ENCODE assay signal across 8 mouse cellular contexts in genomic region chr10:79766508-79767325, GRCm38 (mm10). TPM values are rescaled to one million over a fixed set of nuclear protein-coding genes. Genes with fewer than 3 reads are reported as not detected.
DNase-seq lines count a peak whose midpoint lies in the region; ATAC-seq and TF ChIP-seq lines count a peak whose summit lies in the region.

TSS of gene Rnf126 (minus strand) at chr10:79766952.

- DNase-seq in A20 (ENCODE audit: low read depth, low spot score) = peak; percentile 100
- DNase-seq in heart, adult 9 months (ENCODE audit: low spot score in 2 of 2) = peak; percentile 99
- DNase-seq in monocyte, adult 2 months (ENCODE audit: low read depth in 1 of 2, low spot score in 2 of 2) = peak; percentile 99 to 100
- DNase-seq in spleen, postnatal 36 days (ENCODE audit: low spot score in 2 of 2) = peak; percentile 100

- H3K9ac ChIP-seq in kidney, embryonic 14.5 days (ENCODE audit: low read depth, low read length) = peak within 1 kb of the TSS; percentile 86
- peak within 1 kb of the TSS; percentile 97 for H3K9ac ChIP-seq in limb, embryonic 15.5 days

- peaks cover 11% of the 10 kb centered on the region for H3K36me3 ChIP-seq in kidney, embryonic 14.5 days (ENCODE audit: control insufficient read depth, insufficient read depth, low read length)
- peaks cover 10% of the 10 kb centered on the region for H3K36me3 ChIP-seq in limb, embryonic 15.5 days

- H3K4me2 ChIP-seq in kidney, embryonic 14.5 days (replicated peaks; ENCODE audit: low read depth, low read length) = peak within 1 kb of the TSS; percentile 96
- peak within 1 kb of the TSS; percentile 83 for H3K4me2 ChIP-seq in limb, embryonic 15.5 days

- ATAC-seq in kidney, embryonic 14.5 days (ENCODE audit: low FRiP score, low TSS enrichment) = peak; percentile 91
- peak; percentile 91 for ATAC-seq in limb, embryonic 15.5 days (ENCODE audit: insufficient number of reproducible peaks, low FRiP score, low TSS enrichment, low read depth)

- peak within 1 kb of the TSS; percentile 86 for H3K4me3 ChIP-seq in bone marrow macrophage, adult 2 months (ENCODE audit: insufficient read depth, low read length)
- peak within 1 kb of the TSS; percentile 79 for H3K4me3 ChIP-seq in embryonic fibroblast, embryonic 13.5 days (ENCODE audit: insufficient read depth, low read length)
- peak within 1 kb of the TSS; percentile 67 for H3K4me3 ChIP-seq in kidney, embryonic 14.5 days (ENCODE audit: low read length)
- peak within 1 kb of the TSS; percentile 100 for H3K4me3 ChIP-seq in limb, embryonic 15.5 days

- no peaks in the 10 kb centered on the region for H3K9me3 ChIP-seq in kidney, embryonic 14.5 days (ENCODE audit: control insufficient read depth, low read length)
- no peaks in the 10 kb centered on the region for H3K9me3 ChIP-seq in limb, embryonic 15.5 days

- H3K27ac ChIP-seq in bone marrow macrophage, adult 2 months (ENCODE audit: insufficient read depth, low read depth, low read length) = peak within 1 kb of the TSS; percentile 64
- H3K27ac ChIP-seq in embryonic fibroblast, embryonic 13.5 days (ENCODE audit: insufficient read depth, low read length) = peak within 1 kb of the TSS; percentile 89
- peak within 1 kb of the TSS; percentile 82 for H3K27ac ChIP-seq in kidney, embryonic 14.5 days (ENCODE audit: low read depth, low read length)
- H3K27ac ChIP-seq in limb, embryonic 15.5 days = peak within 1 kb of the TSS; percentile 96

- no peak for TF ChIP-seq CTCF in bone marrow macrophage, adult 2 months (IDR thresholded peaks at IDR 0.05; ENCODE audit: low read depth, low read length)
- no peak for TF ChIP-seq CTCF in embryonic fibroblast, embryonic 13.5 days (IDR thresholded peaks at IDR 0.05; ENCODE audit: borderline replicate concordance, insufficient read depth, low read length)

- TF ChIP-seq POLR2A in bone marrow macrophage, adult 2 months (IDR thresholded peaks at IDR 0.05; ENCODE audit: borderline replicate concordance, low read depth, low read length) = 0 out of 2 replicates have a peak, but pooled peaks have one; percentile 16
- peak; percentile 68 for TF ChIP-seq POLR2A in embryonic fibroblast, embryonic 13.5 days (IDR thresholded peaks at IDR 0.05; ENCODE audit: low read depth, low read length)

- WGBS in kidney, embryonic 14.5 days = 1% methylated on average over 89 of the region's 101 CpGs
- under 1% methylated on average over 99 of the region's 101 CpGs for WGBS in limb, embryonic 15.5 days

- peaks cover 31% of the 10 kb centered on the region for H3K4me1 ChIP-seq in bone marrow macrophage, adult 2 months (ENCODE audit: control insufficient read depth, insufficient read depth, low read length)
- peaks cover 11% of the 10 kb centered on the region; the same call in 1 of the 2 replicates for H3K4me1 ChIP-seq in embryonic fibroblast, embryonic 13.5 days (ENCODE audit: control insufficient read depth, insufficient read depth, low read length)
- peaks cover 25% of the 10 kb centered on the region for H3K4me1 ChIP-seq in kidney, embryonic 14.5 days (ENCODE audit: control insufficient read depth, insufficient read depth, low read length)
- H3K4me1 ChIP-seq in limb, embryonic 15.5 days = peaks cover 42% of the 10 kb centered on the region

- H3K27me3 ChIP-seq in kidney, embryonic 14.5 days (ENCODE audit: control insufficient read depth, insufficient read depth, low read length) = no peaks in the 10 kb centered on the region
- H3K27me3 ChIP-seq in limb, embryonic 15.5 days = no peaks in the 10 kb centered on the region

RNA-seq across cellular contexts. Expression of gene Rnf126, which starts in this region (rescaled TPM):
- polyA plus RNA-seq in bone marrow macrophage, adult 2 months (2012; ENCODE audit: insufficient read depth, insufficient read length, missing spikeins) = 23.3 and 27.6 TPM in 2 replicates
- 38.4 and 39.5 TPM in 2 replicates for polyA plus RNA-seq in embryonic fibroblast, embryonic 13.5 days (2011; ENCODE audit: insufficient read length, low read depth, missing spikeins)
- 95.9 and 104 TPM in 2 replicates for polyA plus RNA-seq in kidney, embryonic 14.5 days (2014; fragmentation: Nextera tagmentation; extraction: Ambion mirVana)
- 93.2 and 104 TPM in 2 replicates for polyA plus RNA-seq in limb, embryonic 15.5 days (2015; fragmentation: Nextera tagmentation; extraction: Ambion mirVana)

Comparison
In these comparisons a context has a peak if more than half of its experiments do, and no peak if none do; other contexts are left out.
1. Peak in every context shown above with its lines: DNase-seq, ATAC-seq, H3K4me3 ChIP-seq and H3K27ac ChIP-seq.